Mouse (Mus musculus) left cerebral cortex, adult 11 months (tissue): ENCODE data around the gene Trnt1.

Experiments used
- DNase-seq: peaks from one replicate; pipeline ENCODE4 v3.0.0; 2022; ENCODE audit warnings: low spot score

Gene Trnt1

DNA sequence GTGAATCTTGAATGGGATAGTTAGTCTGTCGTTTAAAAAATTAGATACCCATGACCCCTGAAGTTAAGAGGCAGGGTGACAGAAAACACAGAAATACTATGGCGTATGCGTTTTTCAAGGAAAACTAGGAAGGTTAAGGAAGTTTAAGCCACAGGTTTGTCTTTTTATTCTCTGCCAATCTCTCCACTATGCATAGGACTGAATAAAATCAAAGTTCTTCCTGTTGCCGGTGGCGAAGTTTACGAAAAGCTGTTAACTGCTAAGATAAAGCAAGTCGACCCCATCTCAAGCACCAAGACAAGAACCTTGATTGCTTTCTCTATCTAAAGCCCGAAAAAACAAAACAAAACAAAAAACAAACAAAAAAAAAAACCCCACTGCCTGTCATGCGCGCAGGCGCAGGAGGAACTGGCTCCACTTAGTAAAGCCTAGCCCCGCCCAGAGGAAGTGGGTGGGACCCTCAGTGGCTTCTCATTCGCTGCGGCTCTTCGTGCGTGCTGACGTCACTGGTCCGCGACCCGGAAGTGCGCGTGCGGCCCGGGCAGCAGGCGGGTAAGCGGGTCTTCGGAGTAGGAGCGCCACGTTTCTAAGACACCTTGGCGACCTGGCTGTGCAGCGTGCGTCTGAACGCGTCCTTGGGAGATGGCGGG lies at the start of gene Trnt1:
TSS of gene Trnt1 (plus strand) at position 481 of the 650 bp plus-strand sequence.
- DNase-seq = peak; percentile 94

DNA sequence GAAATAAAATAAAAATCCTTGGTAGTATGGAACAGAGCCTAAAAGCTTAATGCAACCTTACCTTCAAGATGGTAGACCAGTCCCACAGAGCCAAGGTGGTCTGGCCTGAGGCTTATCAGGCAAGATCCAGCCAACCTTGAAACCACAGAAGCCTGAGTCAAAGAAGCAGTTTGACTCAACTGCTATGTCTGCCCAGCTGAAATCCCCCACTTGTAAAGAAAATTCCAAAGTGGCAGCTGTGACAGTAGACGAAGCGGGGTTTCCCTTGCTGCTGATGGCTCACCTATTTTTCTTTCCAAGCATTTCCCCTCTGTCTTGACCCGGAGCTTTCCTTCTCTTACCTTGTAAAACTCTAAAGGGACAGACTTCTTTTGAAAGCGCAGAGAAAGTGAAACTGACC lies 43.3 kb upstream of the Trnt1 start:
- DNase-seq = no peak

DNA sequence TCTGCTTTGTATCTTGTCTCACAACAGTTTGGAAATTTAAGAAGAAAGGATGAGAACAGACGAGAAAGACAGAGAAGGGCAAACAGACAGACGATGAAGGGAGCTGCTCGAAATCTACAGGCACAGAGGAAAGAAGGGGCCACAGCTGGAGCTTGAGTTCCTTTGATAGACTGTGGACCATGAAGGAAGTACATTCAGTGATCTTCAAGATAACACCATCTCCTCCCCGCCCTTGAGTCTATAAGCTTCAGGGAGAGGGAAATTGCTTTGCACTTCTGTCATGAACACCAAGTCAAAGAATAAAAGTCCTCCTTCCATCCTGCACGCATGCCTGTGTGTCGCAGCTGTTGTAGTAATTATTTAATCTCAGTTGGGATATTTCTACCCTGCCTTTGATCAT lies 42.8 kb upstream of the Trnt1 start:
- DNase-seq = no peak

DNA sequence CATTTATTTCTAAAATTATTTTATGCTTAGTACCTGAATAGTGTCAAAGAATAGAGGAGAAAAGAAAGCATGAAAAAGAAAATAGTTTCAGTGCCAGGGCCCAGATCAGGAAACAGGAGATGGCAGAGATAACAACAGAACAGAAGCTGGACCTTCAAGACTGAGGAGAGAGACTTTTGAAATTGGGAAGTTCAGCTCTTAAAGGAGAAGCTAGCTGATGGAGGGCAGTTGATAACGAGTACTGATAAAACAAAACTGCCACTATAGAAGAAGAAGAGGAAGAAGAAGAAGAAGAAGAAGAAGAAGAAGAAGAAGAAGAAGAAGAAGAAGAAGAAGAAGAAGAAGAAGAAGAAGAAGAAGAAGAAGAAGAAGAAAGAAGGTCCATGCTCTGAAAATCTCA lies 41.2 kb upstream of the Trnt1 start:
- DNase-seq = no peak

DNA sequence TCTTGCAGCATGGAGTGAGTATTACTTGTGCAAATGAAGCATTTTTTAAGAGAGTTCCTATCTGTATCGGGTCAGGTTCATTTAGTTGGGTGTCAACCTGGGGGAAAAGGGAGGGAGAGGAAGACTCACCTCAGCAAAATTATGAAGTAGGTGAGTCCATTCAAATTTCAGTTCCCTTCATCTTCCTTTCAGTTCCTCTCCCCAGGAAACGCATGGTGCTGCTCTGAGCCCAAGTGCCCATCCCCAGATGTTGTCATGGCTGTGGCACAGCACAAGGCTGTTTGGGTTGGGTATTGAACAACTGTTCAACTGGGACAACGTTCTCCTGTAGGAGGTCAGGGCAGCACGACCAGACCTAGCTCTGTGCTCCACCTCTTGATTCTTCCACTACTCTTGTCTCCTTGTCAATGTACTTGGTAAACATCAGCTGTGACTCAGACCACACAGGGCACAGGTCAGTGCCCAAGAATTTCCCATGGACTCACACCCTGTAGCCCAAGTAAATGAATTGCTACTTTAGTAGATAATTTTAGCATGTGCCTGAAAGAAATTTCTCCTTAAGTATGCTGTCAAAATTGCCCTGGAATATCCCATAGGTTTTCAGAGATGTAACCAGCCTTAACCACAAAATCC lies 39.1 kb upstream of the Trnt1 start:
- DNase-seq = no peak

DNA sequence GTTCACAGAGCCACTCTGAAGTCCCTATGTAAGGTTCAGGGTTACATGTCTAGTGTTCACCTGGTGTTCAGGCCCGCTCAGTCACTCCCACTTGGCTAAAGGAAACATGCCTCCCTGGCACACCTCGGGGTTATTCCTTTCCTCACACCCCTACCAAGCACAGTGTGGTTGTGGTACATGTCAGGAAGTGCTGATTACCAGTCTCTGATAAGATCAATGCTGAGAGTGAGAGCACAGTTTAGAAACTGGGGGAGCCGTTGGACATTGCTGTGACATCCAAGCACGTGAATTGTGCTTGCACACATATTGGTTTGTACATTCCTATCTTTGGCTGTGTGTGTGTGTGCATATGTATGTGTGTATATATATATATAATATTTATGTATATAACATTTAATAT lies 36.4 kb upstream of the Trnt1 start:
- no peak for DNase-seq

DNA sequence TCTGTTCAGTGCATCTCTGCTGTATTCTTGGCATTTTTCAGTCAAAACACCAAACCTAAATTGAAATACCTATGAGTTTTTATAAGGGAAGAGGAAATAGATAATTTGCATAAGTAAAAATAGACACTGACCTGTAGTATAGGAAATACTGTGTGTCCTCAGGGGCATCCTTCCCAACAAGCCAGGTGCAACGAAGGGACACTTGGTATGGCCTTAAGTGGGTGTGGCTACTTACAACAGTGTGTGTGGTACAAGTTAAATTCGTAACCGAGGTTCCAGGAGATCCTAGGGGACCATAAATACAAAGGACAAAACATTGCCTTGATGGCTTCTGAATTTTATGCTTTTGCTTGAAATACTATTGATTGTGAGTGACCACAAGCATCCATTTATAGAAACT lies 30.7 kb upstream of the Trnt1 start:
- DNase-seq = no peak

DNA sequence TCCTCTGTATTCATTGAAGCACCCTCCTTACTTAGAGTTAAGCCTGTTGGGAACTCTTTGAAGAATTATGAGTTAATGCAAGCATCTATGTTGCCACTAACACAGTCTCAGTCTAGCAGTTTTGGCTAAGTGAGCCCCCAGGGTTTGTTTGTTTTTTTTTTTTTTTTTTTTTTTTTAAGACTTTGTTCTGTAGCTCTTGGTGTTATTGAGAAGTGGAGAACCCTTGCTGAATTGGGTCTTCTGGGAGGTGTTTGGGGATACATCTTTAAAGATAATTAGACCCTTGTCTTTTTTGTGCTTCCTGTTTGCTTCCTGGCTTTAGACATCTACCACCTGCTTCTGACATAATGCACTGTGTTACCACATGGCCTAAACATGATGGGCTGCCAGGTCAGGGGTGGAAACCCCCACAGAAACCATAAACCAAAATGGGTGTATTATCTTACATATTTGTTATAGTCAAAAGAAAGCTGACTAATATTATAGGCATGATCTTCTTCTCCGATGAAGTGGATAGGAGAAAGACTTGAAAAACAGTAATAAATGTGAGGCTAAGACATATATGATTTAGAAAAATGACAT lies 28.6 kb upstream of the Trnt1 start:
- DNase-seq = no peak

DNA sequence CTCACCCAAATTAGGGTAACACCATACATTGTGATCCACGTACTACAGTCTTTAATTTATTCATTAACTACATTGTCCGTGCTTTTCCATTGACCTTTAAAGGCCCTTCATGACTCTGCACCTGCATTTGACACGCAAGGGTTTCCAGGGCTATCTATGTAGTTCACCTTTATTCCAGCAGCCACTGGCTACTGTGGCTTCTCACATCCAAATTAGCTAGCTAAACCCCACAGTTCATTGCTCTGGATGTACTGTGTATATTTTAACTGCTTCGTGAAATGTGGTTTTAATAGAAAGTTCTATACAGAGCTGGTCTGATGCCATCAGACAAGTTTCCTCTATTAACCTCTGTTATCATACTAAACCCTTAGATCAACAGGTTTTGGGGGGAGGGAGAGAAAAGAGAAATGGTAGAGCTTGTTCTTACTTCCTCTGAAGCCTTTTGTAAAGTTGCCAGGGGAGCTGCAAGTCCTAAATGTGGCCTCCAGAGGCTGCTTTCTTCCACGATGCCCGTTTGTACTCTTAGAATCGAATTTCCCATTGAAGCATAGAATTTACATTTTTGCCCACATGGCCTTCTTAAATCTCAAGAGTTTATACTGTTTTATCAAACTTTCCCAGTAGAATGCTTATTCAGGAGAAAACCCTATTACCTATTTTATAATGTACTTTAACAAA lies 25.2 kb upstream of the Trnt1 start:
- DNase-seq = no peak

DNA sequence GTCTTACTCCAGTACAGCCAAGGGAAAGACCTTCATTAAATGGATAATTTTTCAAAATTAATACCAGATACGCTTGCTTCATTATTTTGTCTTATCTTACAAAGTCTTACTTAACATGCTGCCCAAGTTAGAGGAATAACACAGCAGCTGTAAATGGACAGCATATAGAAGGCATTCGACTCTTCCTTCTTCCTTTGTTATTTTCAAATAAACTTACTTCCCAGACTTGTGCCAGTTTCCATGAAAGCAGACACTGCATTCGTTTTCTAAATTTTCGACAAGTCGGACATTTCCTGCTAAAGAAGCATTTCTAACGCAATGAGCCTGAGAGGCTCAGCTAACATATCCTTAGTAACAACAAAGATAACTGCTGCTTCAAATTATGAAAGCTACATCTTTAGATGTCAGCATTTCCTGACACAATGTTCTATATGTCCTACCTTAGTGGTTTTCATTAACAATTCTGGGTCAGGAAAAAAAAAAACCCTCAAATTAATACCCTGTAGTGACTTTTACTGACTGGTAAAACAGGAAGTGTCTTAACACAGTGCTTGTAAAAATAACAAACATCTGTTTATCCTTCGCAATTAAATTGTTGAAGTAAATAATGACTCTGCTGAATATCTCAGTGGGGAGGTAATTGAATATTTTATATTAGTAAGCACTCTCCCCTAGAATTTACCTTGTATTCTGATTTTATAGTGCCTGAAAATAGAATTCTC lies 23.1 kb upstream of the Trnt1 start:
- no peak for DNase-seq

DNA sequence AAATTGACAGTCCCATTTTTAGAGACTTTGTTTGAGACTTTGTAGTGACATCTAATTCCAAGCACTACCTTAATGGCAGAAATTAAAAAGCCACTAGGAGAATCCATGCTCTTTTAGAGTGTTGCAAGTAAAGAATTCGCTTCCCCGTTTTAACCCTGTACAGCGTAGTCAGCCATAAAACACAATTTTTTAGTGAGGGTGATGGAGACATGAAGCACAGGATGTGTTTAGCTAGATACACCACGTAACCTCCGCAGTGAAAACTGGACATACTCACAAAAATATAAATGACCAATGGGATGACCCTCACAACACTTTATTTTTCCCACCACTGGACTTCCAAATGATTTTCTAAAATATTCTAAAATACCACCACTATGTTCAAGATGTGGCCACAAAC lies 21.7 kb upstream of the Trnt1 start:
- no peak for DNase-seq

DNA sequence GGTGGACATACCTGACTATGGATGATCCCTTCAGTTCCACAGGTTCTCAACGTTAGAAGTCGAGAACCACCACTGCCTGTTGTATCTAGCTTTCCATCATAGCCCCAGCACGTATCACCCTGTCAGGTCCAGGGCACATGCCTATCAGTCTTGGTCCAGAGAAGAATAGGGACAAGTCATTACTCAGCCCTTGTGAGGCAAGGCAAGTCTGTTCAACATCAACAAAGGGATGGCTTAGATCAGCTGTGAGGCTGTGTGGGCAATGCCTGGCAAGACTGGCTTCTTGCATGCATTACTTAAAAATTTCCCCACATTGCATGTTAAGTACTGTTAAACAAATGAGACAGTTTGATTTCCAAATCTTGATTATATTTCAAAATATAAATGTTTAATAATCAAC lies 21.1 kb upstream of the Trnt1 start:
- no peak for DNase-seq

DNA sequence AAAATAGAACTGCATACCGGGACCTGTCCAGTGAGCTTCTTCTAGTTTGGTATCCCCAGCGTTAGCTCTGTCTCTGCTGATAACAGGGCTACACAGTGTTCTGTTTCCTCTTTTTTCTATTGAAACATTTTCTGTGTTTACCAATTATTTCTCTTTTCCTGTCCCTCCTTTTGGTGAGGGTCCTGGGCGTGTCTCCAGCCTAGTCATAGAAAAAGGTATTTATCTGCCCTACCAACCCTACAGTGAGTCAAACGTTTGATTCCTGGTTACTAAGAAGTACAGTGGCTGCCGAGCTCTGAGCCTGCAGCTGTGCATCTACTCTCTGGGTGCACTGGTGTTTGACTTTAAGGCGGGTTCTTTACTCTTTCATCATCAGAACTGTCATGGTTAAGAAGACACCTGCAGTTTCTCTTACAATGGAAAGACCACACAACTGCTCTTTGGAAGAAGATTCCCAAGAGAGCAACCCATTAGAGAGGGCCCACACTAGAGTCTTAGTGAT lies 20.0 kb upstream of the Trnt1 start, which contains the start of gene Il5ra:
TSS of gene Il5ra (minus strand) at position 151 of the 502 bp plus-strand sequence.
- no peak for DNase-seq

DNA sequence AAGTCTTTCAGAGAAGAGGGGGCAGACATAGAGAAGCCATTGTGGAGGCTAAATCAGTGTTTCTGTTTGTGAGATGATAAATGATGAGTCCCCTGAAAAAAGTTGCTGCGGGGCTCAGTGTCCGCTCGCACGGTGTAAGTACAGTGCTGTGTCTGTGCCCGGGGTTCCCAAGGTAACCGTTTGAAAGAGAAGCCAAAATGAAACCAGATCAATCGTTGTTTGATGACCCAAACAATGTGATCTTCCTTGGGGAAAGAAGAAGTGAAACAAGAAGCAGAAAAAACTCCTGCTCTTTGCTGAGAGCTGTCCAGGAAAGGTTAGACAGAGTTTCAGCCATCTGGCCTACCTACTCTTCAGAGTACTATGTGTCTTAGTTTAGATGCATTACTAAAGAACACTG lies 18.6 kb upstream of the Trnt1 start:
- DNase-seq = no peak

DNA sequence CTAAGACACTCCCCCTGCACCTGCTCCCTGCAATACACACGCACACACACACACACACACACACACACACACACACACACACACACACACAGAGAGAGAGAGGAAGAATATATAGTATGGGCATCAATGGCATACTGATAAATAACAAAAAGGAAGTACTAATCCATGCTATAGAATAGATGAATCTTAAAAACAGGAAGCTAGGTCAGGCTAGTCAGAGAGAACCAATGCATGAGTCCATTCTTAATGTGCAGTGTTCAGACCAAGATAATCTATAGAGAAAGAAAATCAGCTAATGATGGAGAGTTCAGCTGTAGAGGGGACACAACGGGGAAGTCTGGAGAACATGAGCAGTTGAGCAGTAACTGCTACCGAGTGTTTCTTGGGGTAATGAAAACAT lies 10.6 kb upstream of the Trnt1 start:
- no peak for DNase-seq

DNA sequence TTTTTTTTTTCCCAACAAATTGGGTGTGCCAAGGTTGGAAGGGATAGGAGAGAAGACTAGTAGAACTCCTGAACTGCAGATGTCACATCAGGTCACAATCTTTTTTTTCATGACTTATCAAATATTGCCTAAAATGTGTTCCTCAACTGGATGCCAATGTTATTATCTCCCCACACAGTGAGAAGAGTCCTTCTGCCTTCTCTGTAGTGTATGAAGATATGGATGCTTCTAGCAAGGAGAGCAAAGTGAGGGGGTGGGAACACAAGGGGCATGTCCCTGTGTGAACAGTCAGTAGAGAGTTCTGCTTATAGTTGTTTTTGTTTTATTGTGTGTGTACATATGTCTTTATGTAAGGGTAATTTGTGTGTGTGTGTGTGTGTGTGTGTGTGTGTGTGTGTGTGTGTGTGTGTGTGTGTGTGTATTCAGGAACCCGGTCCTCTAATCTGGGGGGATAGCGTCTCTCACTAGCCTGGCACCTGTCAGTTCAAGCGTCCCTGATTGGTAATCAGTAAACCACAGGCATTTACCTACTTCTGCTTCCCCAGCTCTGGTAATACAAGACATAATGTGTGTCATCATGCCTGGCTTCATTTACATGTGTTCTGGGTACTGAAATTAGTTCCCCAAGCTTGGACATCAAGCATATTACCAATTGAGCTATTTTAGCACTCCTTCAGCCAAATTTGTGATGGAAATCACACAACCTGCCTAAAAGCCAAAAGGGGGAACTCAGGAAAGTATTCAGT lies 8.3 kb upstream of the Trnt1 start:
- DNase-seq = no peak

DNA sequence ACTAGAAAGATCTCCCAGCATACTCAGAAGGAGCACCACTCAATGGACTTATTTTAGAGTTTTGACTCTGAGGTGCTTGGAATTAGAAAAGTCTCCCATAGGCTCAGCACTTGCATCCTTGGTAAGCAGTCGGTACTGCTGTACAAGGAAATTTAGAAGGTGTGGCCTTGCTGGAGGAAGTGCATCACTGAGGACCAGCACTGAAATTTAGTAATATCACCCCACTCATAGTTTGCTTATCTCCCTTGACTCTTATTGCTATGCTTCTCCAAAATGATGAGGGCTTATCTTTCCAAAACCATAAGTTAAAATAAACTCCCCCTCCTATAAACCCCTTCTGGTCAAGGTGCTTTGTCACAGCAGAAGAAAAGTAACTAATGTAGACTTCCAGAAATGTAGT lies 7.4 kb upstream of the Trnt1 start:
- DNase-seq = no peak

DNA sequence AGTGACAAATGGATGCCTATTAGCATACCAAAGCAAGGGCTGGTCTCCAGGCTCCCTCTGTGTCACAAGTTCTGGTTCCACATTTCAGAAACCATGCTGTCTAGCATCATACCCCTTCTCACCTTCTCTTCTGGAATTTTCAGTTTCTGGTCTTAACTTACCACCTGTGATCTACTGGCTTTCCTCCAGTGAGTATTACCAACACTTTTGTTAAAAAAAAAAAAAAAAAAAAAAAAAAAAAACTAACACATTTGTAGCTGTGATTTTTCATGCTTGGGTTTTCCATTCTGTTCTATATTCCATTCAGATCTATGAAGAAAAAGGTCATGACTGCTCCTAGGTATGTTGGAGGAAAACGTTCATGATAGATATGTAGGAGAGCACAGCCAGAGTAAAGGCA lies 3.0 kb upstream of the Trnt1 start:
- no peak for DNase-seq

DNA sequence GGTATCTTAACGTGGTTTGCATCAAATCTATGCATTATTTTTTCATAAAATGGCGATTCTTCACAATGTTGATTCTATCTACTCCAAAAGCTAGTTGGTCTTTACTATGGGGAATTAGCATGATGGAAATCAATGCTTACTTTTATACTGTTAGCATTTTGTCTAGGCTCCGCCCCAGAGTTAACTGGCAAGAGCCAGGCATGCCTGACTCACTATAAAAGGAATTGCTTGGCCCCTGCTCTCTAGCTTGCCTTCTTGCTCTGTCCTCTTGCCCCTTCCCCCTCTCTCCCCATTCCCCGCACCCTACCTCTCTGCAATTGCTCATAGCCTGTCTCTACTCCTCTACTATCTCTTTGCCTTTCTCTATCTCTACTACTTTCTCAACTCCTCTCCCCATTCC lies 2.1 kb upstream of the Trnt1 start:
- DNase-seq = no peak

DNA sequence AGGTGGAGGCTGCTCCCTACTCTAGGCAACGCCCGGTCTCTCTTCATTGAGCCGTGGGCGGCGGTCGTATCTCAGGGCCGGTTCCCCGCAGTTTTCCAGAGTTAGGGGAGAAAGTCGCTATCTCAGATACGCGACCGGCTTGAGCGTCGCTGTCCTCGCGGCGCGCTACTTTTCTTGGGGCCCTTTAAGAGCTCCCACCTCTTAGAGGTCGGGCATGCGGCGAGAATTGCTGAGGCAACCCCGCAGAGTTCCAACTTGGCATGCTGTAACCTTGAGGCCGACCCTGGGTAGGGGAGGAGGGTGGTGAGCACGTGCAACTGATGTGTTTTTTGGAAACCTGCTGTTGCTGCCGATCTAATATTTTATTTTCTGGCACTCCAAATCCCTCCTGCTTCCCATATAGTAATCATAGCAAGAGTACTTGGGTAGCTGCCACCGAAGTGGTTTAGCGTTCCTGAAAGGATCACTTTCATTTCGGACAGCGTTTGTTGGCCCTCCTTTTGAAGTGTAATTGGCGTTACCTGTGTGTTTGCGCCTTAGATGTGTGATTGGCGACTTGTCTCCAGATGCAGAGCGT lies 458 bp downstream of the Trnt1 start:
- no peak for DNase-seq

DNA sequence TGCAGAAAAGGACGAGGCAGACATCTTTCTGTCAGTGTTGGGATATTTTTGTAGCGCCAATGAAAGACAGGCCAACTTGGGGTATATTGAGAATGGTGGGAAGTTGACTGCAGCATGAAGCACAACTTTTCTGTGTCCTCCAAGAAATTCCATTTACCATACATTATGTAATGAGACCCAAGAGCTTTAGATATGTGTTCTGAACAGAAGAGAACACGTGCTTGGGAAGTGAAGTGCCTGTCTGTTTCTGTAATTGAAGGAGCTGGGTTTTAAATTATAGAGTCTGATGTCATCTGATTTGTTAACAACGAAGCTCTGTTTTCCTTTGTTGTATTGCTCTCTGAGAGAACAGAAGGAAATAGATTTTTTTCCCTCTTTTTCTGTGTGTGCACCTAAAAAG lies 1.1 kb downstream of the Trnt1 start:
- DNase-seq = no peak
